Mouse (Mus musculus): Measurements from ENCODE around the gene Lrch3.

DNA sequence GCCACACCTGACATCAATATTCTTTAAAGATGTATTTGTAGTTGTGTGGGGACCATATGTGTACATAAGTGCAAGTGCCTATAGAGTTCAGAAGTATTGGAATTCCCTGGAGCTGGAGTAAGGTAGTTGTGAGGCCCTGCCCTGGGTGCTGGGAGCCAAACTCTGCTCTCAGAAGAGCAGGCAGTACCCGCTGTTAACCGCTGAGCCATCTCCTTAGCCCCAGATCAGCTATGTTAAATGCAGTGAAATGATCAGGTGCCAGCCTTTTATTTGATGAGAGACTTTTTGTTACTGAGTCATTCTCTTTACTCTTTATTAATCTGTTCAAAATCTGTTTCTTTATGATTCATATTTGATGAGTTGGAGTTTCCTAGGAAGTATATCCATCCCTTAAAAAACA lies 16.0 kb downstream of the Lrch3 start:
- TF ChIP-seq CTCF (IDR thresholded peaks at IDR 0.05; ENCODE audit: low read depth, low read length): no peak
- TF ChIP-seq POLR2A (IDR thresholded peaks at IDR 0.05; ENCODE audit: insufficient read depth, low read length): no peak
